Mouse (Mus musculus) testis, adult 2 months (tissue): Measurements from ENCODE around the gene Gale. TPM values are rescaled to one million over a fixed set of nuclear protein-coding genes. Genes with fewer than 3 reads are reported as not detected.

Experiments used
- H3K27ac ChIP-seq: fragments of 200-500 bp; 2 replicates; pipeline ENCODE4 v1.5.1; 2012; ENCODE audit warnings: low read depth, low read length; ENCODE audit not compliant: control insufficient read depth, insufficient read depth
- H3K27me3 ChIP-seq: fragments of 200-500 bp; 2 replicates; pipeline ENCODE4 v1.6.1; 2012; ENCODE audit warnings: mild to moderate bottlenecking, low read length, moderate library complexity; ENCODE audit not compliant: control insufficient read depth, insufficient read depth
- H3K36me3 ChIP-seq: fragments of 200-500 bp; 2 replicates; pipeline ENCODE4 v1.6.1; 2012; ENCODE audit warnings: mild to moderate bottlenecking, low read length; ENCODE audit not compliant: control insufficient read depth, insufficient read depth
- H3K4me1 ChIP-seq: fragments of 200-500 bp; 2 replicates; pipeline ENCODE4 v1.6.1; 2012; ENCODE audit warnings: low read length; ENCODE audit not compliant: control insufficient read depth, insufficient read depth
- H3K4me3 ChIP-seq: fragments of 200-500 bp; 2 replicates; pipeline ENCODE4 v1.5.1; 2012; ENCODE audit warnings: low read depth, mild to moderate bottlenecking, low read length, moderate library complexity, mixed read lengths; ENCODE audit not compliant: control insufficient read depth
- CTCF ChIP-seq: fragments of 200-500 bp; IDR thresholded peaks from 2 replicates; pipeline ENCODE4 v1.5.1; 2012; ENCODE audit warnings: low read depth, mild to moderate bottlenecking, inconsistent platforms, low read length, moderate library complexity; ENCODE audit not compliant: control insufficient read depth, insufficient read depth, insufficient replicate concordance
- POLR2A ChIP-seq: fragments of 200-500 bp; IDR thresholded peaks from 2 replicates; pipeline ENCODE4 v1.6.1; 2012; ENCODE audit warnings: low read depth, mild to moderate bottlenecking, inconsistent platforms, low read length, moderate library complexity; ENCODE audit not compliant: control insufficient read depth
- polyA plus RNA-seq: library from polyadenylated mRNA; depleted of rRNA; stranded (reverse); fragments of >200 nt; gene quantifications from 2 replicates; pipeline ENCODE4 v1.2.3, GENCODE M21; 2012; rRNA removed

The Gale gene
- 8.9 and 10.8 TPM in 2 replicates for polyA plus RNA-seq

DNA sequence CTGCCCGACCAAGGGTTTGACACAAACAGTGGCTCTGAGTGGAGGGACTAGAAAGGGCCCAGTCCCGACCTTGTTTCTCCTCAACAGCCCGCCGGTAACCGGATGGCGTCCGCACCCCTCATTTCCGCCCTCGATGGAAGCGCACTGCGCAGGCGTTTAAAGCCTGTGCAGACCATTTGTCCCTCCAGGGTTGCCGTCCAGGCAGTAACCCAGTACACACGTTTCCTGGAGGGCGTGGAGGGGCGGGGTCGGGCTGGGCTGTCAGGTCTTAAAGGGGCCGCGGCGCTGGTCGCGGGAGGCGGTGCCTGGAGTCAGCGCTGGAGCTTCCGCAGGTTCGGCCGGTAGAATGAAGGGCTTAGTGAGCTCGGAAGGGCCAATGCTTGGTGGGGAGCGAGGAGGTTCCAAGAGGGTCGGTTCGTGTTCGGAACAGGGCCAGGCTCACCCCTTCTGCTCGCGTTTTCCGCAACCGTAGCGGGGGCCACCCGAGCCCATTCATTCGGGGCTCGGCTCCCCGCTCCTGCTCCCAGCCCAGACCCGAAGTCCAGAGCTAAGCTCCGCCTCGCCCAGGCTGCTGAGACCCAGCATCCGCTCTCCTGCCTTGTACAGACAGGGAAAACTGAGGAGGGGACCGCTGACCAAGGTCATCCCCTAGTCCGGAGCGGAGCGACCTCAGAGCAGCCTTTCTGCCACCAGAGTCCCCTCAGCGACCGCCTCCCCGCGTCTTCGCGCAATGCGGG is at the start of gene Gale:
Gene Gale, plus strand, starts transcription at position 271 of the 737 bp plus-strand sequence.
- TF ChIP-seq POLR2A (peak; percentile 92), CTCF (no peak)
- Histone ChIP-seq H3K27me3 (no peaks in the 10 kb centered on the region), H3K36me3 (no peaks in the 10 kb centered on the region), H3K4me1 (peaks cover 9% of the 10 kb centered on the region), H3K4me3 (peak within 1 kb of the TSS; percentile 86), H3K27ac (peak within 1 kb of the TSS; percentile 80)

DNA sequence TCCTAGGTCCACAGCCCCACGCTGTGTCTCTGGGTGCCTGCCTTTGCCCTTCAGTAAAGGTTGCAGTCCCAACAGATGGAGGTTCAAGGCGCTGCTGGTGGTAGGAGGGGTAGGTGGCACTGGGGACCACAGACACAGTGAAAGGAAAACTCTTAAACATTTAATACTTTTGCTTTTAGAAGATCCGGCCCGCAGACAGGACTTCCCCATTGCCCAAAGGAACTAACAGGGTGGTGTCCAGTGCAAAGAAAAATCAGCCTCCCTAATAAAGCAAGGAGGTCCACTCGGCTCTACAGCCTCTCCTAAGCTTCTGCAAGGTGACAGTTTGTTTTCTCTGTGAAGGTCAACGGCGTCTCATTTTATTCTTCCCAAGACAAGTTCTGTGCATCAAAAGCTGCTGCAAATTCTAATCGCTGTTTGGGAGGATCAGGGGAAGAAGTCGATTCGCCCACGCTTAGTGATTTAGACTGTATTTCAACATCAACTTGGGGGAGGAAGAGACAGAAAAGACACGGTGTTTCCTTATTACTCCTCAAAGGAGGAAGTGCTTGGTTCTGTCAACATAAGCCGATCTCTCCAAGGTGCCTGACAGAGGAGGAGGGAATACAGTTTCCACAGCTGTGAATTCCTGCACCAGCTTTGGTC is 44.8 kb upstream of the Gale start:
- no peak for TF ChIP-seq CTCF
- TF ChIP-seq POLR2A: no peak

DNA sequence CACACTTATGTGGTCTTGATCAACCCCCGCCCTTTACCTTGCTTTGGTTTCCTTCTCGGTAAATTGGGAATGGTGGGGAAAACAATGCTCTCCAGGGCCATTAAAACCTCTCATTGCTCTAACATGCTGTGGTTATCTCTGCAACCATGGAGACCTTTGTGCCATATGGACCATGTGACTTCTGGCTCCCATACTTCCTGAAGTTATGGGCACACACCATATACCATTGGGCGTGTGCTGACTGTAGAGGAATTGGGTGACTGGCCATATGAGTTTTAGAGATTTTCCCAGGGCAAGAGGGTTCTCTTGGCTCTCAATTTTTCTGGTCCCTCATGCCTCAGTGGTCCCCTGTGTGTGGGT is 44.3 kb upstream of the Gale start:
- TF ChIP-seq POLR2A (no peak), CTCF (no peak)
- H3K27ac ChIP-seq: peak overlapping the region; percentile 45; the same call in 1 of the 2 replicates

More for the DNA sequence above, 44.8 kb upstream of the Gale start:
- H3K4me1 ChIP-seq: peaks cover 16% of the 10 kb centered on the region
- H3K4me3 ChIP-seq: no peak overlapping the region
- H3K27me3 ChIP-seq: no peaks in the 10 kb centered on the region
- peak overlapping the region; percentile 45; the same call in 1 of the 2 replicates for H3K27ac ChIP-seq
- H3K36me3 ChIP-seq: no peaks in the 10 kb centered on the region

DNA sequence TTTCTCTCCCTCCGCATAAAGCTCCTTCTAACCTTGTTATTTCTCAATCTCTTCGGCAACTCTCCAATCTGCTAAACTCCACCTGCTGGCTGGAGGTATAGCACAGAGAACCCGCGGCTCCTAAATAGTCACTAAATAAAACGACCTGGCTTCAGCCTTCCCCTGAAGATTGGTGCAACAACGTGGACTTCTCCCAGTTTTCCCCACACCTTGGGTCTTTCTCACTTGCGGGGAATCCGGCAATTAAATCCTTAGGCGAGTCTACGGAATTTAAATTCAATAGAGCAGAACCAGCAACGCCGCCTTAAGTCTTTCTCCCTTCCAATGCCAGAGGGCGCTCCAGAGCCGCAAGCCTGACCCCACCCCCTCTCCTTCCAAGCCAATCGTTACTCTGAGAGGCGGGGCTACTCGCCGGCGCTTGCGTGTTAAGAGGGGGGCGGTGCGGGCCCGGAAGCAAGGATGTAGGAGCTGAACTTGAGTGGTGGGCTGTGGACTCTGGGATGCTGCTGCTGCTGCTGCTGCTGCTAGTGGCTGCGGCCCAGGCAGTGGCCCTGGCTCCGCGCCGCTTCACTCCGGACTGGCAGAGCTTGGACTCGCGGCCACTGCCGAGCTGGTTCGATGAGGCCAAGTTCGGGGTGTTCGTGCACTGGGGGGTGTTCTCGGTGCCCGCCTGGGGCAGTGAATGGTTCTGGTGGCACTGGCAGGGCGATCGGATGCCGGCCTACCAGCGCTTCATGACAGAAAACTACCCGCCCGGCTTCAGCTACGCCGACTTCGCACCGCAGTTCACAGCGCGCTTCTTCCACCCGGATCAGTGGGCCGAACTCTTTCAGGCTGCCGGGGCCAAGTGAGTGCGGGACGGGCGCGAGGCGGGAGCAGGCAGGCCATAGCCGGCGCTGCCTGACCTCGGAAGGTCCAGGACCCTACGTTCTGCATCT is 43.0 kb upstream of the Gale start, which contains the start of gene Fuca1:
Gene Fuca1, plus strand, starts transcription at position 432 of the 938 bp plus-strand sequence.
- H3K36me3 ChIP-seq: no peaks in the 10 kb centered on the region
- peak within 1 kb of the TSS; percentile 70 for H3K27ac ChIP-seq
- peak within 1 kb of the TSS; percentile 90 for H3K4me3 ChIP-seq
- no peaks in the 10 kb centered on the region for H3K27me3 ChIP-seq
- H3K4me1 ChIP-seq: peaks cover 16% of the 10 kb centered on the region
- peak; percentile 81 for TF ChIP-seq CTCF
- peak; percentile 73 for TF ChIP-seq POLR2A

More for the DNA sequence above, 44.3 kb upstream of the Gale start:
- peaks cover 16% of the 10 kb centered on the region for H3K4me1 ChIP-seq
- no peaks in the 10 kb centered on the region for H3K27me3 ChIP-seq
- no peak overlapping the region for H3K4me3 ChIP-seq
- H3K36me3 ChIP-seq: no peaks in the 10 kb centered on the region

DNA sequence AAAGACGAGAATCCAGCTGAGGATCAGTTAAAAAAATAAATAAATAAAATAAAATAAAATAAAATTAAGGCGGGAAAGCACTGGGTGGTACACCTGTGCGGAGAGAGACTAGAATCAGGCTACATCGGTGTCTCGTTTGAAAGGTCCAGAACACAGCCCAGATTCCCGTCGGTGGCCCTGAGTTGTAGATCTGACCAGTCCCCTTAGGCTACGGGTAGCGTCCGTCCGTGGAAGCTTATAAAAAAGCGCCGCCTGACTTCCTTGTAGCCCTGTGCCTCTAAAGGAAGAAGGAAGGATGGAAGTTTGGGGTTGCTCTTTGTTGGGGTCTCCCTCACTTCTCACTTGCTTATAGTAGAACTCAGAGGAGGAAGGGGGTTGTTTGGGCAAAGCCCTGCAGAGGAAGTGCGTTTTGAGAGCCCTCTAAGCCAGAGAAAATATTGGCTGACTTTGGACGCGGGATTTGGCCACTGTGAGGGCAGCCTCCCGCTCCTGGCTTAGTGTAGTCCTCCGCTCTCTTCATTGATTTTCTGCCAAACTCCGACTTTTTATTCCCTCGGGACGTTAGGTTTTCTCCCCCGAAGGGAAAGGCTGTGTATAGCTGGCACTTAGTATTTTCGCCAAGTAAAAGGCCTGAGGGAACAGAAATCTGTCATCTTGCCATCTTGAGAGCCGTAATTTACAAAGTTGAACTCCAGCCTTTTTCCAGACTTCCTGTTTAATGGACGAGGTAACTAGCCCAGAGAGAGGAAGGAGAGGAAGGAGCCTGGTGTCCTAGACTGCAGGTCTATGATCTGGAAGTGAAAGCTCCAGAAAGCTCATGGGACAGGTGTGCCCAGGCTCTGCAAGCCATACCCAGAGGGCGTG is 42.0 kb upstream of the Gale start:
- peak overlapping the region; percentile 33 for H3K27ac ChIP-seq

DNA sequence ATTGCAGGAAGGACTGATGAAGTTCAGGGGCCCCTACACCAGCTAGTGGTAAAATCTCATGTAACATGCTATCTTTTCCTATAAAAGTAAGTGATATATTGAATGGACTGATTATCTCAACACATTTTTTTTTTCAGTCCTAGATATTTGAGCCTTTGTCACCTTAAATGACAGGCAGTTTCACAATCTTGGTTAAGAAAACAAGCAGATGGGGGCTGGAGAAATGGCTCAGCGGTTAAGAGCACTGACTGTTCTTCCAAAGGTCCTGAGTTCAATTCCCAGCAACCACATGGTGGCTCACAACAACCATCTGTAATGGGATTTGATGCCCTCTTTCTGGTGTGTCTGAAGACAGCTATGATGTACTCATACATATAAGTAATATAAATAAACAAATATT is 41.3 kb upstream of the Gale start:
- Histone ChIP-seq H3K27me3 (no peaks in the 10 kb centered on the region), H3K36me3 (no peaks in the 10 kb centered on the region; the same call in 1 of the 2 replicates), H3K4me1 (peaks cover 12% of the 10 kb centered on the region), H3K4me3 (no peak overlapping the region), H3K27ac (no peak overlapping the region)
- TF ChIP-seq CTCF (no peak), POLR2A (no peak)

More for the DNA sequence above, 42.0 kb upstream of the Gale start:
- Histone ChIP-seq H3K27me3 (no peaks in the 10 kb centered on the region), H3K4me1 (peaks cover 16% of the 10 kb centered on the region), H3K36me3 (no peaks in the 10 kb centered on the region; the same call in 1 of the 2 replicates), H3K4me3 (peak overlapping the region; percentile 90)
- TF ChIP-seq CTCF (no peak), POLR2A (no peak)
